Mouse (Mus musculus): ENCODE data around the gene Slit1. TPM values are rescaled to one million over a fixed set of nuclear protein-coding genes. Genes with fewer than 3 reads are reported as not detected.
A peak's percentile ranks its signal among the peaks of the same experiment; 100 is the strongest.

Slit1 gene
- 12.8 and 13.4 TPM in 2 replicates for polyA plus RNA-seq (2016; fragmentation: Nextera tagmentation; extraction: Ambion mirVana)

- Histone ChIP-seq H3K4me3 (peak within 1 kb of the TSS; percentile 60), H3K36me3 (no peaks in the 10 kb centered on the region), H3K4me1 (peaks cover 90% of the 10 kb centered on the region), H3K9me3 (replicated peaks) (no peaks in the 10 kb centered on the region), H3K27ac (replicated peaks) (peak within 1 kb of the TSS; percentile 85), H3K27me3 (ENCODE audit: low read depth, poor library complexity, severe bottlenecking) (peaks cover 95% of the 10 kb centered on the region)
- under 1% methylated on average over 44 of the region's 44 CpGs for WGBS
- peak; percentile 60 for DNase-seq (ENCODE audit: low spot score)
Measured at GRCm38 (mm10) chr19:41743396-41743795, at the start of gene Slit1. Gene Slit1 (minus strand): TSS chr19:41743665.

GRCm38 (mm10) chr19:41792934-41793486 lies 49.5 kb upstream of the Slit1 start:
- DNase-seq (ENCODE audit: low spot score) = no peak
- H3K4me1 ChIP-seq = peaks cover 34% of the 10 kb centered on the region
- no peaks in the 10 kb centered on the region for H3K27me3 ChIP-seq (ENCODE audit: low read depth, poor library complexity, severe bottlenecking)
- H3K4me3 ChIP-seq = no peak overlapping the region
- WGBS = 88% methylated on average over 1 of the region's 1 CpGs
- peaks cover 38% of the 10 kb centered on the region for H3K36me3 ChIP-seq
- no peaks in the 10 kb centered on the region for H3K9me3 ChIP-seq (replicated peaks)
- H3K27ac ChIP-seq (replicated peaks) = no peak overlapping the region

- Histone ChIP-seq H3K4me3 (no peak overlapping the region), H3K27ac (replicated peaks) (no peak overlapping the region), H3K9me3 (replicated peaks) (no peaks in the 10 kb centered on the region), H3K4me1 (peaks cover 28% of the 10 kb centered on the region), H3K27me3 (ENCODE audit: low read depth, poor library complexity, severe bottlenecking) (no peaks in the 10 kb centered on the region), H3K36me3 (peaks cover 50% of the 10 kb centered on the region)
- WGBS = 86% methylated on average over 2 of the region's 2 CpGs
- DNase-seq (ENCODE audit: low spot score) = no peak
Measured at GRCm38 (mm10) chr19:41791384-41791783, 47.9 kb upstream of the Slit1 start.

- Histone ChIP-seq H3K9me3 (replicated peaks) (no peaks in the 10 kb centered on the region), H3K4me3 (no peak overlapping the region), H3K4me1 (peaks cover 8% of the 10 kb centered on the region), H3K27me3 (ENCODE audit: low read depth, poor library complexity, severe bottlenecking) (no peaks in the 10 kb centered on the region), H3K36me3 (peaks cover 71% of the 10 kb centered on the region), H3K27ac (replicated peaks) (no peak overlapping the region)
- WGBS = 82% methylated on average over 10 of the region's 10 CpGs
- DNase-seq (ENCODE audit: low spot score) = no peak
Measured at GRCm38 (mm10) chr19:41789110-41789961, 45.9 kb upstream of the Slit1 start.

DNA sequence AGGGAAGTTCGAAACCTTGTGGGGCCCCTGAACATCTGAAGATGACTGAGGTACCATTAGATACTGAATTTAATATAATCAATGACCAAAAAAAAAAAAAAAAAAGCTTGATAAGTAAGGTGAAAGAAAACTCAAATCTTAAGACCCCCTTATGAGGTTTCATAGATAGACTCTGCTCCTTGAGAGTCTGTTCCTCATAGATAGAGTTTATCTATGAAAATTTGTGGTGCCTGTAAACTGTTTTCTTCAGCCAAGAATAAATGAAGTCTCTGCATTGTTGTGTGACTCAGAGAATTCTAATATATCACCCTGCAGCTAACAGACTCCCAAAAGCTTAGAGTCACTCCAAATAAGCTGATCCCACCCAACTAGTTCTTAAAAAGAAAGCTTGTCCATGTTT lies 43.4 kb upstream of the Slit1 start:
- 94% methylated on average over 1 of the region's 1 CpGs for WGBS
- H3K27ac ChIP-seq (replicated peaks) = no peak overlapping the region
- no peaks in the 10 kb centered on the region for H3K27me3 ChIP-seq (ENCODE audit: low read depth, poor library complexity, severe bottlenecking)
- H3K4me3 ChIP-seq = no peak overlapping the region
- H3K4me1 ChIP-seq = no peaks in the 10 kb centered on the region
- peaks cover 90% of the 10 kb centered on the region for H3K36me3 ChIP-seq
- no peaks in the 10 kb centered on the region for H3K9me3 ChIP-seq (replicated peaks)
- no peak for DNase-seq (ENCODE audit: low spot score)

DNA sequence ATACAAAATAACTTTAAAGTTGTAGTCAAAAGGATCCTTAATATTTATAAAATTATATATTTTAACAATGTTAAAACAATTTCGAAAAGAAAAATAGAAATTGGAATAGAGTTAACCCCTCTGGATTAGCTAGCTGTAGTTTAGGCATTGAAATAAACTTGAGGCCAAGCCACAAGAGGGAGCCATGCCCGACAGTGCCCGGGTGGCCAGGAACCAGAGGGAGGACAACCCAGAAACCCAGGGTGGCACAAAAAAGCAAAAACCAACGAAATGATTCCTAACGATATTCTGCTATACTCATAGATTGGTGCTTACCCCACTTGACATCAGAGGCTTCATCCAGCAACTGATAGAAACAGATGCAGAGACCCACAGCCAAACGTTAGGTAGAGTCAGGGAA lies 34.0 kb upstream of the Slit1 start:
- no peak for DNase-seq (ENCODE audit: low spot score)
- peaks cover 98% of the 10 kb centered on the region for H3K36me3 ChIP-seq
- no peak overlapping the region for H3K4me3 ChIP-seq
- no peak overlapping the region for H3K27ac ChIP-seq (replicated peaks)
- H3K27me3 ChIP-seq (ENCODE audit: low read depth, poor library complexity, severe bottlenecking) = no peaks in the 10 kb centered on the region
- H3K9me3 ChIP-seq (replicated peaks) = no peaks in the 10 kb centered on the region
- H3K4me1 ChIP-seq = no peaks in the 10 kb centered on the region
- WGBS = 88% methylated on average over 6 of the region's 6 CpGs

- Histone ChIP-seq H3K27ac (replicated peaks) (no peak overlapping the region), H3K4me1 (peaks cover 8% of the 10 kb centered on the region), H3K9me3 (replicated peaks) (no peaks in the 10 kb centered on the region), H3K36me3 (peaks cover 80% of the 10 kb centered on the region), H3K27me3 (ENCODE audit: low read depth, poor library complexity, severe bottlenecking) (no peaks in the 10 kb centered on the region), H3K4me3 (no peak overlapping the region)
- no peak for DNase-seq (ENCODE audit: low spot score)
- 93% methylated on average over 7 of the region's 7 CpGs for WGBS
Measured at GRCm38 (mm10) chr19:41768711-41769110, 25.2 kb upstream of the Slit1 start.

DNA sequence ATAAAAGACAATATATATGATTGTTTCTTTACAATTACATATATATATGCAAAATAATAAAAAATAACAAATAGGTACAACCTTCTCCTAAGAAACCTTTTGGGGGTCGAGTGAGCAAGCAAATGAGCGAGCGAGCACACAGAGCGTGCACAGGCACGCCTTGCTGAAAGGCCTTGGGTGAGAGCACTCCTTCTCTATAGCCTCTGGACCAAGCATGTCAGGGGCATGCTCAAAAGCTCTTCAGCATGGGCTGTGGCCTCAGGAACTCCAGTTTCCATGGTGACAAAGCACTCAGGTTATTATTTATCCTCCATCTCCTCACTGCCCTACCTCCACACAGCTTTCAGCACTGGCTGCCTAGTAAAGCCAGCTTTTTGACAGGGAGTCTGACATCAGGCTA lies 23.2 kb upstream of the Slit1 start:
- H3K36me3 ChIP-seq = peaks cover 62% of the 10 kb centered on the region
- no peak for DNase-seq (ENCODE audit: low spot score)
- 83% methylated on average over 5 of the region's 5 CpGs for WGBS
- peaks cover 10% of the 10 kb centered on the region for H3K4me1 ChIP-seq
- H3K27ac ChIP-seq (replicated peaks) = no peak overlapping the region
- H3K9me3 ChIP-seq (replicated peaks) = no peaks in the 10 kb centered on the region
- no peak overlapping the region for H3K4me3 ChIP-seq
- H3K27me3 ChIP-seq (ENCODE audit: low read depth, poor library complexity, severe bottlenecking) = no peaks in the 10 kb centered on the region

DNA sequence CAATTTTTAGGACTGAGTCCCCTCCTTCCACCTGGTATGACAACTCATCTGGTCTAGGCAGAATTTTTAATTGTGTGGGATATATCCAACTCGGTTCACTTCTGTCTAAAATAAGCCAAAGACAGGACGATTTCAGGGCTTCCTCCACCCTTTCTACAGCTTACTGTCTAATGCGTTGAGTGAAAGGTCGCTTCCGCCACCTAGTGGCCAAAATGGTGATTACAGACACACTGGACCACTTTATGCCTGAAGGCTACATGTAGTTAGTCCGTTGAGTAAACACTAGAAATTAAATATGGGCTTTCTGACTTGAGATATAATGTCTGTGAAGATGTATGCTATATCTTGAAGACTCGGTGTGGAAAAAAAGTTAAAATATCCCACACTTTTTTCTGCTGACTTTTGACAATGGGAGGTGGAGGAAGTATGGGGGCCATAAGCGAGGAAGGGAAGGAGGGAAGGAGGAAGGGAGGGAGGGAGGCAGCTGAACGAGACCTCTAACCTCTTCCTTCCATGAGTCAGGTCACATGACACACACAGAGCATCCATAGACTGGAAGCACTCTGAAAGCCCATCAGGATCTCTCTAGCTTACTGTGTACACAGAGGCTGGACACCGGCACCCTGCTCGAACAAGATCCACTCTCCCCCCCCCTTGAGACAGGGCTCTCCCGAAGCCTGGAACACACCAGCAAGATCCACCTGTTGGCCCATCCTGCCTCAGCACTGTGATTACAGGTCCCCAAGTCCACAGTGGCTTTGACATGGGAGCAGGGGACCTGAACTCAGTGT lies 20.6 kb upstream of the Slit1 start:
- H3K36me3 ChIP-seq = peaks cover 43% of the 10 kb centered on the region
- WGBS = 35% methylated on average over 12 of the region's 12 CpGs
- no peaks in the 10 kb centered on the region for H3K27me3 ChIP-seq (ENCODE audit: low read depth, poor library complexity, severe bottlenecking)
- no peak overlapping the region for H3K27ac ChIP-seq (replicated peaks)
- H3K9me3 ChIP-seq (replicated peaks) = peaks cover 5% of the 10 kb centered on the region
- DNase-seq (ENCODE audit: low spot score) = peak; percentile 84
- H3K4me3 ChIP-seq = no peak overlapping the region
- peaks cover 11% of the 10 kb centered on the region for H3K4me1 ChIP-seq

- Histone ChIP-seq H3K4me1 (peaks cover 3% of the 10 kb centered on the region; the same call in 1 of the 2 replicates), H3K36me3 (peaks cover 17% of the 10 kb centered on the region), H3K4me3 (no peak overlapping the region), H3K9me3 (replicated peaks) (peaks cover 5% of the 10 kb centered on the region), H3K27me3 (ENCODE audit: low read depth, poor library complexity, severe bottlenecking) (no peaks in the 10 kb centered on the region), H3K27ac (replicated peaks) (no peak overlapping the region)
- peak; percentile 60 for DNase-seq (ENCODE audit: low spot score)
- 54% methylated on average over 9 of the region's 9 CpGs for WGBS
Measured at GRCm38 (mm10) chr19:41761529-41761928, 18.1 kb upstream of the Slit1 start.

DNA sequence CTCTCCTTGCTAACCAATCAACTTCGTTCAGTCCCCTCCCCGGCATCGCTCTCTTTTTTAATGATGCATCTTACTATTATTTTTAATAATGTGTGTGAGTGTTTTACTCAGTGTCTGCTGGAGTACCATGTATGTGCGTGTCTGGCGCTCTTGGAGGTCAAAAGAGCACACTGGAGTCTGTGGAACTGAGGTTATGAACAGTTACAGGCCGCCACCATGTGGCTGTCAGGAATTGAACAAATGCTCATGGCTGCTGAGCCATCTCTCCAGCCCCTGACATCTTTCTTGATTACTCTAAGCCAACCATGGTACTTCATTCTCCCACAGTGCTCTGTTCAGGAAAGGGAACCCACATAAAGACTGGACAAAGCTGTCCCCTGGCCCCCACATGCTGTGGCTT lies 16.3 kb upstream of the Slit1 start:
- Histone ChIP-seq H3K27ac (replicated peaks) (no peak overlapping the region), H3K4me3 (no peak overlapping the region), H3K4me1 (peaks cover 9% of the 10 kb centered on the region), H3K27me3 (ENCODE audit: low read depth, poor library complexity, severe bottlenecking) (peaks cover 16% of the 10 kb centered on the region), H3K36me3 (peaks cover 11% of the 10 kb centered on the region; the same call in 1 of the 2 replicates), H3K9me3 (replicated peaks) (peaks cover 5% of the 10 kb centered on the region)
- 85% methylated on average over 6 of the region's 6 CpGs for WGBS
- DNase-seq (ENCODE audit: low spot score) = peak; percentile 12

DNA sequence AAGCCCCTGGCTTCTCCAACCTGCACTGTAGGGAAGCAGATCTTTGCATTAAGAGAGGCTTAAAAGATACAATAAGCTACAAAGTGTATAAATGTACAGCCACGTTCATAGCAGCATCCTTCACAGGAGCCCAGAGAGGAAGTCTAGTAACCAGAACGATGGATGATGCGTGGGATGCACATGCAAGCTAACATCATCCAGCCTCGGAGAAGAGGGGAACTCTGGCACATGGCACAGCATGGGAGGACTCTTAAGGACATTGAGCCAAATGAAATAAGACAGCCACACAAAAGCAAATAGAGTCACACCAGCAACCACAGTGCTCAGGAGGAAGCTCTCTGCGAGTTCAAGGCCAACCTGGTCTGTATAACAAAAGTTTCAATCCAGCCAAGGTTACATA lies 15.8 kb upstream of the Slit1 start:
- Histone ChIP-seq H3K9me3 (replicated peaks) (peaks cover 5% of the 10 kb centered on the region), H3K4me1 (peaks cover 12% of the 10 kb centered on the region), H3K27me3 (ENCODE audit: low read depth, poor library complexity, severe bottlenecking) (peaks cover 16% of the 10 kb centered on the region), H3K27ac (replicated peaks) (no peak overlapping the region), H3K36me3 (peaks cover 9% of the 10 kb centered on the region; the same call in 1 of the 2 replicates), H3K4me3 (no peak overlapping the region)
- no peak for DNase-seq (ENCODE audit: low spot score)
- WGBS = 88% methylated on average over 5 of the region's 5 CpGs

All from midbrain, embryonic 10.5 days (tissue).